In the genomic region with DNA sequence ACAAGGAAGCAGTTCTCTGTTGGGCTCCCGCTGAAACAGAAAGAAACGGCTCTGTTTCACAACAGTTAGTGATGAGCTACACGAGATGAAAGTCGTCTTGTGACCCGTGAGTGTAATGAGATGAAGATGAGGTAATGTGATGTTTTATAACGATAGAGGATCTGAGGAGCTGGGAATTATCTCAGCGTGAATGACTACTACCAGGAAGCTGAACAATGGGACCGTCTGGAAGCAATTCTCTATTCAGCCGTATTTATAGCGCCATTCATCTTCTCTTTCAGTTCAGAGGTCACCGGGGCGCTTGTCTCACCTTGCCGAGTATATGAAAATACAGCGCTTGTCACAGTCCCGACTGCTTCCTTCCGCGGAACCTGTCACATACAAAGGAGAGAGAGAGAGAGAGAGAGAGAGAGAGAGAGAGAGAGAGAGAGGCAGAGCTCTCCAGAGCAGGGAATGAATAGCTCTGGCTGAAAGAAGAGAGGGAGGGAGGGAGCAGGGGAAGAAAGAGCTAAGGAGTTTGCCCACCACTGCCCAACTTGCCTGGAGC, we compare ENCODE assay signal across 10 mouse cellular contexts. TPM values are rescaled to one million over a fixed set of nuclear protein-coding genes. Genes with fewer than 3 reads are reported as not detected.
DNase-seq lines count a peak whose midpoint lies in the region; ATAC-seq lines count a peak whose summit lies in the region.
"Had no signal": no experiment of that assay in that cellular context is flagged by ENCODE, and none has a peak within 500 bp of the region (broad histone marks: within the 10 kb centered on the region; RNA-seq: fewer than 3 reads in every experiment).

No protein-coding gene starts in this region.

- peaks cover 8% of the 10 kb centered on the region; the same call in 1 of the 2 replicates for H3K4me1 ChIP-seq in kidney, embryonic 15.5 days
- H3K4me1 ChIP-seq in embryonic facial prominence, embryonic 11.5 days (ENCODE audit: control insufficient read depth, insufficient read depth, low read length) = no peaks in the 10 kb centered on the region
- no peaks in the 10 kb centered on the region; the same call in 1 of the 2 replicates for H3K4me1 ChIP-seq in intestine, embryonic 15.5 days (replicated peaks)
- H3K4me1 ChIP-seq in neural tube, embryonic 14.5 days (ENCODE audit: control insufficient read depth, insufficient read depth, low read length) = peaks cover 11% of the 10 kb centered on the region
- H3K4me1 ChIP-seq: liver, embryonic 15.5 days had no signal

- H3K4me2 ChIP-seq in kidney, embryonic 15.5 days = peak overlapping the region; percentile 26
- H3K4me2 ChIP-seq in embryonic facial prominence, embryonic 11.5 days (ENCODE audit: low read depth, low read length) = no peak overlapping the region
- H3K4me2 ChIP-seq in intestine, embryonic 15.5 days (replicated peaks) = peak overlapping the region; percentile 8; the same call in 1 of the 2 replicates
- H3K4me2 ChIP-seq in neural tube, embryonic 14.5 days (ENCODE audit: low read depth, low read length) = peak overlapping the region; percentile 42
- H3K4me2 ChIP-seq: liver, embryonic 15.5 days had no signal

- H3K9ac ChIP-seq in kidney, embryonic 15.5 days = no peak overlapping the region
- H3K9ac ChIP-seq in embryonic facial prominence, embryonic 11.5 days (replicated peaks; ENCODE audit: low read length) = no peak overlapping the region
- no peak overlapping the region for H3K9ac ChIP-seq in intestine, embryonic 15.5 days
- H3K9ac ChIP-seq in neural tube, embryonic 14.5 days (replicated peaks; ENCODE audit: low read depth, low read length) = peak overlapping the region; percentile 1; the same call in 1 of the 2 replicates
- H3K9ac ChIP-seq: liver, embryonic 15.5 days had no signal

- no peaks in the 10 kb centered on the region for H3K9me3 ChIP-seq in kidney, embryonic 15.5 days (replicated peaks)
- H3K9me3 ChIP-seq in embryonic facial prominence, embryonic 11.5 days (replicated peaks; ENCODE audit: control insufficient read depth, low read length) = no peaks in the 10 kb centered on the region
- no peaks in the 10 kb centered on the region for H3K9me3 ChIP-seq in intestine, embryonic 15.5 days
- no peaks in the 10 kb centered on the region for H3K9me3 ChIP-seq in neural tube, embryonic 14.5 days (ENCODE audit: control insufficient read depth, low read length)
- H3K9me3 ChIP-seq: liver, embryonic 15.5 days had no signal

- no peak for DNase-seq in kidney, adult 18-20 months
- peak; percentile 54 for DNase-seq in embryonic facial prominence, embryonic 11.5 days (ENCODE audit: low spot score)
- DNase-seq in adrenal gland, adult 2 months = no peak
- no peak for DNase-seq in adrenal gland, postnatal 10 days
- DNase-seq in urinary bladder, postnatal 10 days (ENCODE audit: low spot score) = no peak

- H3K27ac ChIP-seq in kidney, embryonic 15.5 days = no peak overlapping the region
- H3K27ac ChIP-seq in embryonic facial prominence, embryonic 11.5 days (replicated peaks; ENCODE audit: low read depth, low read length) = no peak overlapping the region
- no peak overlapping the region for H3K27ac ChIP-seq in intestine, embryonic 15.5 days
- peak overlapping the region; percentile 77 for H3K27ac ChIP-seq in neural tube, embryonic 14.5 days (ENCODE audit: low read depth, low read length)
- H3K27ac ChIP-seq: liver, embryonic 15.5 days had no signal

- no peaks in the 10 kb centered on the region for H3K36me3 ChIP-seq in kidney, embryonic 15.5 days
- no peaks in the 10 kb centered on the region for H3K36me3 ChIP-seq in embryonic facial prominence, embryonic 11.5 days (replicated peaks; ENCODE audit: control insufficient read depth, insufficient read depth, low read depth, low read length)
- no peaks in the 10 kb centered on the region for H3K36me3 ChIP-seq in intestine, embryonic 15.5 days
- no peaks in the 10 kb centered on the region for H3K36me3 ChIP-seq in neural tube, embryonic 14.5 days (ENCODE audit: control insufficient read depth, insufficient read depth, low read length)
- H3K36me3 ChIP-seq: liver, embryonic 15.5 days had no signal

- no peak overlapping the region for H3K4me3 ChIP-seq in kidney, embryonic 15.5 days (replicated peaks)
- no peak overlapping the region for H3K4me3 ChIP-seq in embryonic facial prominence, embryonic 11.5 days (ENCODE audit: low read depth, low read length)
- no peak overlapping the region for H3K4me3 ChIP-seq in intestine, embryonic 15.5 days (replicated peaks)
- H3K4me3 ChIP-seq in neural tube, embryonic 14.5 days (ENCODE audit: low read depth, low read length) = peak overlapping the region; percentile 0; the same call in 1 of the 2 replicates
- H3K4me3 ChIP-seq: liver, embryonic 15.5 days had no signal

- ATAC-seq in kidney, embryonic 15.5 days (replicated peaks; ENCODE audit: low FRiP score) = no peak
- ATAC-seq in embryonic facial prominence, embryonic 11.5 days (replicated peaks; ENCODE audit: insufficient number of reproducible peaks, low FRiP score, low TSS enrichment, low read depth) = 0 out of 2 replicates have a peak, but pooled peaks have one; percentile 22
- peak; percentile 82 for ATAC-seq in intestine, embryonic 15.5 days
- peak; percentile 62 for ATAC-seq in neural tube, embryonic 14.5 days (ENCODE audit: low read depth)

- H3K27me3 ChIP-seq in kidney, embryonic 15.5 days = 0 out of 2 replicates have a peak, but pooled peaks cover 12% of the 10 kb centered on the region
- H3K27me3 ChIP-seq in embryonic facial prominence, embryonic 11.5 days (ENCODE audit: control insufficient read depth, insufficient read depth, low read length) = no peaks in the 10 kb centered on the region
- no peaks in the 10 kb centered on the region for H3K27me3 ChIP-seq in intestine, embryonic 15.5 days (replicated peaks)
- no peaks in the 10 kb centered on the region for H3K27me3 ChIP-seq in neural tube, embryonic 14.5 days (ENCODE audit: control insufficient read depth, insufficient read depth, low read length)

- 3% methylated on average over 17 of the region's 17 CpGs for WGBS in kidney, embryonic 15.5 days
- WGBS in embryonic facial prominence, embryonic 11.5 days = 14% methylated on average over 17 of the region's 17 CpGs
- 8% methylated on average over 17 of the region's 17 CpGs for WGBS in intestine, embryonic 15.5 days
- under 1% methylated on average over 17 of the region's 17 CpGs for WGBS in neural tube, embryonic 14.5 days

RNA-seq across cellular contexts. Expression of gene Ncoa5, which starts 8.5 kb away (rescaled TPM):
- 73.5 and 79.6 TPM in 2 replicates for polyA plus RNA-seq in kidney, embryonic 15.5 days (2015; fragmentation: Nextera tagmentation; extraction: Ambion mirVana)
- polyA plus RNA-seq in embryonic facial prominence, embryonic 11.5 days (2014; fragmentation: Nextera tagmentation; extraction: Ambion mirVana) = 64.9 and 71.9 TPM in 2 replicates
- 47.4 and 48.8 TPM in 2 replicates for polyA plus RNA-seq in intestine, embryonic 15.5 days (2015; fragmentation: Nextera tagmentation; extraction: Ambion mirVana)
- polyA plus RNA-seq in neural tube, embryonic 14.5 days (2014; fragmentation: Nextera tagmentation; extraction: Ambion mirVana) = 79.5 and 98.9 TPM in 2 replicates
- 10 to 100 TPM; 21.0 to 37.6 TPM for total RNA-seq in adrenal gland, adult 2 months (2021)
- polyA plus RNA-seq in adrenal gland, adult 2 months (2012; rRNA removed) = 22.3 and 22.6 TPM in 2 replicates
- total RNA-seq in adrenal gland, postnatal 10 days (2021) = 10 to 100 TPM; 29.3 to 35.9 TPM

RNA-seq across cellular contexts. Expression of gene Cd40, which starts 12.3 kb away (rescaled TPM):
- polyA plus RNA-seq in kidney, embryonic 15.5 days (2015; fragmentation: Nextera tagmentation; extraction: Ambion mirVana) = 7.4 and 8.4 TPM in 2 replicates
- polyA plus RNA-seq in embryonic facial prominence, embryonic 11.5 days (2014; fragmentation: Nextera tagmentation; extraction: Ambion mirVana) = 5.3 and 6.1 TPM in 2 replicates
- 8.5 and 9.3 TPM in 2 replicates for polyA plus RNA-seq in intestine, embryonic 15.5 days (2015; fragmentation: Nextera tagmentation; extraction: Ambion mirVana)
- 5.5 and 10.6 TPM in 2 replicates for polyA plus RNA-seq in neural tube, embryonic 14.5 days (2014; fragmentation: Nextera tagmentation; extraction: Ambion mirVana)
- total RNA-seq in adrenal gland, adult 2 months (2021) = 1 to 10 TPM; 2.4 to 2.9 TPM
- 3.2 and 5.3 TPM in 2 replicates for polyA plus RNA-seq in adrenal gland, adult 2 months (2012; rRNA removed)
- total RNA-seq in adrenal gland, postnatal 10 days (2021) = 1 to 10 TPM; 2.9 to 3.3 TPM

RNA-seq across cellular contexts. Expression of gene 1700025C18Rik, which starts 47.4 kb away (rescaled TPM):
- not detected in 2 replicates for polyA plus RNA-seq in kidney, embryonic 15.5 days (2015; fragmentation: Nextera tagmentation; extraction: Ambion mirVana)
- not detected in 2 replicates for polyA plus RNA-seq in embryonic facial prominence, embryonic 11.5 days (2014; fragmentation: Nextera tagmentation; extraction: Ambion mirVana)
- not detected in 2 replicates for polyA plus RNA-seq in intestine, embryonic 15.5 days (2015; fragmentation: Nextera tagmentation; extraction: Ambion mirVana)
- not detected in 2 replicates for polyA plus RNA-seq in neural tube, embryonic 14.5 days (2014; fragmentation: Nextera tagmentation; extraction: Ambion mirVana)
- total RNA-seq in adrenal gland, adult 2 months (2021) = not detected
- not detected in 2 replicates for polyA plus RNA-seq in adrenal gland, adult 2 months (2012; rRNA removed)
- total RNA-seq in adrenal gland, postnatal 10 days (2021) = not detected
- total RNA-seq: ES-E14 had no signal
- polyA plus RNA-seq: liver, embryonic 15.5 days had no signal
